Mouse (Mus musculus) left cerebral cortex, adult 18-20 months (tissue): ENCODE measurements around the gene Abca8a. TPM values are rescaled to one million over a fixed set of nuclear protein-coding genes. Genes with fewer than 3 reads are reported as not detected.
"Not testable (repeated sequence)": the region's sequence is repeated elsewhere in the genome, so short reads cannot be mapped to it uniquely, and the experiment has no call there.

Source experiments
- DNase-seq, 2 experiments: peaks; one replicate each; pipeline ENCODE4 v3.0.0; 2021 to 2022; ENCODE audit warnings: low spot score in 2 of 2, mixed read lengths in 1 of 2
- total RNA-seq, 2 experiments: library from RNA; stranded (reverse); gene quantifications; 2 replicates each; pipeline ENCODE4 v1.2.3; 2021

Gene Abca8a
- total RNA-seq, 2 experiments from 2014 or later, result 3.0 to 6.5 TPM

- DNase-seq, result no peak
Observed at GRCm38 (mm10) chr11:109988164-109988563, 107.6 kb downstream of the Abca8a start.

GRCm38 (mm10) chr11:109987460-109988072 lies 108.2 kb downstream of the Abca8a start:
- DNase-seq, result not testable (repeated sequence)

- DNase-seq, result no peak
Observed at GRCm38 (mm10) chr11:109981872-109982271, 113.9 kb downstream of the Abca8a start.

Other genes with a start within 250 kb of the Abca8a start
- gene Abca8b, start 100.1 kb downstream of the Abca8a start, total RNA-seq, result 10 to 100 TPM; 10.6 to 12.7 TPM
- gene Abca9, start 72.2 kb upstream of the Abca8a start, total RNA-seq, result 1 to 10 TPM; 6.6 to 7.0 TPM
- 1 to 10 TPM; 1.5 to 1.6 TPM for gene Abca6, start 155.8 kb upstream of the Abca8a start, total RNA-seq
- gene Abca5, start 241.7 kb upstream of the Abca8a start, total RNA-seq, result 10 to 100 TPM; 48.0 to 55.0 TPM